Mouse (Mus musculus) spleen, postnatal 36 days (tissue): ENCODE measurements around the gene Il1rl1.

ENCODE experiments used
- DNase-seq, 2 experiments: peaks; one replicate each; pipeline ENCODE4 v3.0.0; 2022; ENCODE audit warnings: low spot score in 2 of 2, mixed read lengths in 1 of 2

The Il1rl1 gene

GRCm38 (mm10) chr1:40428910-40429675 is at the start of gene Il1rl1:
Gene Il1rl1 (plus strand): TSS chr1:40429570.
- no peak for DNase-seq

- DNase-seq: peak; percentile 21 to 53
These were observed 49.3 kb upstream of the Il1rl1 start for GRCm38 (mm10) chr1:40380111-40380510.

- DNase-seq: no peak
These were observed 48.4 kb upstream of the Il1rl1 start for GRCm38 (mm10) chr1:40380990-40381389.

GRCm38 (mm10) chr1:40382841-40383240 is 46.5 kb upstream of the Il1rl1 start:
- peak in 1 of 2 experiments; percentile 13 for DNase-seq

- DNase-seq: no peak
These were observed 44.3 kb upstream of the Il1rl1 start for GRCm38 (mm10) chr1:40384931-40385545.

GRCm38 (mm10) chr1:40391374-40391773 is 38.0 kb upstream of the Il1rl1 start:
- DNase-seq: no peak

- DNase-seq: no peak
These were observed 36.8 kb upstream of the Il1rl1 start for GRCm38 (mm10) chr1:40392535-40392934.

GRCm38 (mm10) chr1:40393214-40393613 is 36.2 kb upstream of the Il1rl1 start:
- DNase-seq: no peak

GRCm38 (mm10) chr1:40399639-40400038 is 29.7 kb upstream of the Il1rl1 start:
- no peak for DNase-seq

- no peak for DNase-seq
These were observed 24.7 kb upstream of the Il1rl1 start for GRCm38 (mm10) chr1:40404682-40405081.

- DNase-seq: no peak
These were observed 19.5 kb upstream of the Il1rl1 start for GRCm38 (mm10) chr1:40409882-40410281.

- no peak for DNase-seq
These were observed 16.3 kb upstream of the Il1rl1 start for GRCm38 (mm10) chr1:40413039-40413438.

GRCm38 (mm10) chr1:40414276-40414675 is 15.1 kb upstream of the Il1rl1 start:
- DNase-seq: no peak

- no peak for DNase-seq
These were observed 14.3 kb upstream of the Il1rl1 start for GRCm38 (mm10) chr1:40414863-40415656.

GRCm38 (mm10) chr1:40417034-40417433 is 12.3 kb upstream of the Il1rl1 start:
- no peak for DNase-seq

GRCm38 (mm10) chr1:40418512-40418911 is 10.9 kb upstream of the Il1rl1 start:
- no peak for DNase-seq

GRCm38 (mm10) chr1:40423892-40424291 is 5.5 kb upstream of the Il1rl1 start:
- no peak for DNase-seq

- no peak for DNase-seq
These were observed 2.1 kb upstream of the Il1rl1 start for GRCm38 (mm10) chr1:40427270-40427669.

- DNase-seq: no peak
These were observed 1.5 kb upstream of the Il1rl1 start for GRCm38 (mm10) chr1:40427901-40428300.

GRCm38 (mm10) chr1:40430143-40430834 is 919 bp downstream of the Il1rl1 start:
- DNase-seq: no peak

GRCm38 (mm10) chr1:40432169-40432568 is 2.8 kb downstream of the Il1rl1 start:
- no peak for DNase-seq

- no peak for DNase-seq
These were observed 6.6 kb downstream of the Il1rl1 start for GRCm38 (mm10) chr1:40435936-40436335.
